Mouse (Mus musculus) limb, embryonic 11.5 days (tissue): ENCODE results near the gene Grid2ip. TPM values are rescaled to one million over a fixed set of nuclear protein-coding genes. Genes with fewer than 3 reads are reported as not detected.
"Not testable (repeated sequence)": the region's sequence is repeated elsewhere in the genome, so short reads cannot be mapped to it uniquely, and the experiment has no call there.

Source experiments
- ATAC-seq: fragments of 200-750 bp; cut with Nextera tagmentation; 2 replicates; pipeline ENCODE4 v1.8.0; 2017; ENCODE audit warnings: low read depth; ENCODE audit not compliant: insufficient number of reproducible peaks, low FRiP score, low TSS enrichment
- DNase-seq: peaks from one replicate; pipeline ENCODE4 v3.0.0-alpha.2; 2015; ENCODE audit warnings: low spot score
- H3K27ac ChIP-seq: fragments of 300-500 bp; sonication (generic); replicated peaks from 2 replicates; pipeline ENCODE4 v1.5.1; 2014; ENCODE audit warnings: low read depth, mild to moderate bottlenecking, low read length
- H3K27me3 ChIP-seq: fragments of 300-500 bp; sonication (generic); 2 replicates; pipeline ENCODE4 v1.6.1; 2014; ENCODE audit warnings: mild to moderate bottlenecking, low read length, mixed read lengths; ENCODE audit not compliant: control insufficient read depth, insufficient read depth
- H3K36me3 ChIP-seq: fragments of 300-500 bp; sonication (generic); 2 replicates; pipeline ENCODE4 v1.6.1; 2014; ENCODE audit warnings: mild to moderate bottlenecking, low read length, moderate library complexity, mixed read lengths; ENCODE audit not compliant: control insufficient read depth, insufficient read depth
- H3K4me1 ChIP-seq: fragments of 300-500 bp; sonication (generic); 2 replicates; pipeline ENCODE4 v1.6.1; 2014; ENCODE audit warnings: low read length, mixed read lengths; ENCODE audit not compliant: control insufficient read depth, insufficient read depth
- H3K4me2 ChIP-seq: fragments of 300-500 bp; sonication (generic); 2 replicates; pipeline ENCODE4 v1.6.1; 2014; ENCODE audit warnings: low read depth, mild to moderate bottlenecking, moderate library complexity; ENCODE audit not compliant: severe bottlenecking
- H3K4me3 ChIP-seq: fragments of 300-500 bp; sonication (generic); 2 replicates; pipeline ENCODE4 v1.5.1; 2014; ENCODE audit warnings: low read depth, low read length
- H3K9ac ChIP-seq: fragments of 300-500 bp; sonication (generic); 2 replicates; pipeline ENCODE4 v1.6.1; 2014; ENCODE audit warnings: mild to moderate bottlenecking, low read length
- H3K9me3 ChIP-seq: fragments of 300-500 bp; sonication (generic); 2 replicates; pipeline ENCODE4 v1.6.1; 2016; ENCODE audit warnings: low read length; ENCODE audit not compliant: control insufficient read depth
- WGBS: fragments of 180-500 bp; shearing (Covaris S2); extraction: QIAGEN DNeasy Blood & Tissue Kit; methylation state at CpG from one replicate; pipeline ENCODE4 v1.1.7; 2014; 5-methylcytosine and 5-hydroxymethylcytosine counted together
- polyA plus RNA-seq: library from polyadenylated mRNA; unstranded; fragments of >200 nt; fragmentation: Nextera tagmentation; extraction: Ambion mirVana; gene quantifications from 2 replicates; pipeline ENCODE4 v1.2.1, GENCODE M21; 2014

Gene Grid2ip
- polyA plus RNA-seq, 1 experiment from 2014 or later = 0.31 TPM

GRCm38 (mm10) chr5:143394966-143395365 lies 37.8 kb downstream of the Grid2ip start:
- WGBS = 83% methylated on average over 2 of the region's 2 CpGs
- not testable (repeated sequence) for H3K4me2 ChIP-seq, DNase-seq, ATAC-seq, H3K9me3 ChIP-seq, H3K36me3 ChIP-seq, H3K27me3 ChIP-seq, H3K9ac ChIP-seq, H3K27ac ChIP-seq, H3K4me1 ChIP-seq, H3K4me3 ChIP-seq

GRCm38 (mm10) chr5:143395649-143396048 lies 38.5 kb downstream of the Grid2ip start:
- no peak overlapping the region for H3K4me3 ChIP-seq
- ATAC-seq (no peak), DNase-seq (peak; percentile 41)
- H3K4me1 ChIP-seq = no peaks in the 10 kb centered on the region
- H3K9ac ChIP-seq = no peak overlapping the region
- no peak overlapping the region for H3K4me2 ChIP-seq
- H3K27me3 ChIP-seq = no peaks in the 10 kb centered on the region
- no peak overlapping the region for H3K27ac ChIP-seq
- 44% methylated on average over 2 of the region's 2 CpGs for WGBS
- H3K9me3 ChIP-seq = no peaks in the 10 kb centered on the region
- H3K36me3 ChIP-seq = no peaks in the 10 kb centered on the region

- Histone ChIP-seq H3K4me2 (no peak overlapping the region), H3K9me3 (no peaks in the 10 kb centered on the region), H3K9ac (no peak overlapping the region), H3K27me3 (no peaks in the 10 kb centered on the region), H3K4me1 (peaks cover 5% of the 10 kb centered on the region; the same call in 1 of the 2 replicates), H3K36me3 (no peaks in the 10 kb centered on the region; the same call in 1 of the 2 replicates), H3K4me3 (no peak overlapping the region), H3K27ac (no peak overlapping the region)
- WGBS = 90% methylated on average over 12 of the region's 12 CpGs
- DNase-seq (no peak), ATAC-seq (no peak)
Observed at GRCm38 (mm10) chr5:143400501-143400900, 43.4 kb downstream of the Grid2ip start.

GRCm38 (mm10) chr5:143401556-143401955 lies 44.4 kb downstream of the Grid2ip start:
- 67% methylated on average over 2 of the region's 2 CpGs for WGBS
- ATAC-seq = no peak
- Histone ChIP-seq H3K4me2 (no peak overlapping the region), H3K36me3 (peaks cover 3% of the 10 kb centered on the region; the same call in 1 of the 2 replicates), H3K27me3 (no peaks in the 10 kb centered on the region), H3K4me3 (no peak overlapping the region), H3K27ac (no peak overlapping the region), H3K4me1 (peaks cover 5% of the 10 kb centered on the region; the same call in 1 of the 2 replicates), H3K9me3 (no peaks in the 10 kb centered on the region), H3K9ac (no peak overlapping the region)
- no peak for DNase-seq

- Histone ChIP-seq H3K27ac (peak within 1 kb of the TSS; percentile 52; the same call in 1 of the 2 replicates), H3K36me3 (peaks cover 3% of the 10 kb centered on the region; the same call in 1 of the 2 replicates), H3K9me3 (no peaks in the 10 kb centered on the region), H3K4me1 (peaks cover 5% of the 10 kb centered on the region; the same call in 1 of the 2 replicates), H3K27me3 (no peaks in the 10 kb centered on the region), H3K4me3 (peak within 1 kb of the TSS; percentile 98), H3K9ac (peak within 1 kb of the TSS; percentile 91), H3K4me2 (peak within 1 kb of the TSS; percentile 82)
- ATAC-seq (peak; percentile 93), DNase-seq (peak; percentile 93)
- 1% methylated on average over 72 of the region's 72 CpGs for WGBS
Observed at GRCm38 (mm10) chr5:143403221-143404147, 46.3 kb downstream of the Grid2ip start, which contains the start of gene Kdelr2. Kdelr2 (plus strand) TSS chr5:143403838.

- peak overlapping the region; percentile 52; the same call in 1 of the 2 replicates for H3K27ac ChIP-seq
- peaks cover 5% of the 10 kb centered on the region; the same call in 1 of the 2 replicates for H3K4me1 ChIP-seq
- peak overlapping the region; percentile 98 for H3K4me3 ChIP-seq
- DNase-seq = peak; percentile 24
- H3K9ac ChIP-seq = peak overlapping the region; percentile 91
- peak overlapping the region; percentile 82 for H3K4me2 ChIP-seq
- 6% methylated on average over 34 of the region's 34 CpGs for WGBS
- H3K27me3 ChIP-seq = no peaks in the 10 kb centered on the region
- ATAC-seq = peak; percentile 58
- peaks cover 3% of the 10 kb centered on the region; the same call in 1 of the 2 replicates for H3K36me3 ChIP-seq
- H3K9me3 ChIP-seq = no peaks in the 10 kb centered on the region
Observed at GRCm38 (mm10) chr5:143404148-143404930, 47.2 kb downstream of the Grid2ip start.

GRCm38 (mm10) chr5:143405200-143405599 lies 48.1 kb downstream of the Grid2ip start:
- H3K27me3 ChIP-seq = no peaks in the 10 kb centered on the region
- peaks cover 3% of the 10 kb centered on the region; the same call in 1 of the 2 replicates for H3K36me3 ChIP-seq
- H3K9me3 ChIP-seq = no peaks in the 10 kb centered on the region
- peak overlapping the region; percentile 82; the same call in 1 of the 2 replicates for H3K4me2 ChIP-seq
- 91% methylated on average over 9 of the region's 9 CpGs for WGBS
- DNase-seq = no peak
- no peak overlapping the region for H3K27ac ChIP-seq
- no peak for ATAC-seq
- no peak overlapping the region for H3K9ac ChIP-seq
- peaks cover 5% of the 10 kb centered on the region; the same call in 1 of the 2 replicates for H3K4me1 ChIP-seq
- no peak overlapping the region; the same call in 1 of the 2 replicates for H3K4me3 ChIP-seq

- Histone ChIP-seq H3K27ac (no peak overlapping the region), H3K4me3 (no peak overlapping the region), H3K4me2 (no peak overlapping the region), H3K36me3 (peaks cover 8% of the 10 kb centered on the region; the same call in 1 of the 2 replicates), H3K4me1 (peaks cover 5% of the 10 kb centered on the region; the same call in 1 of the 2 replicates), H3K9me3 (no peaks in the 10 kb centered on the region), H3K27me3 (no peaks in the 10 kb centered on the region), H3K9ac (no peak overlapping the region)
- 94% methylated on average over 9 of the region's 9 CpGs for WGBS
- ATAC-seq (no peak), DNase-seq (no peak)
Observed at GRCm38 (mm10) chr5:143406548-143406947, 49.4 kb downstream of the Grid2ip start.
